In the genomic region with DNA sequence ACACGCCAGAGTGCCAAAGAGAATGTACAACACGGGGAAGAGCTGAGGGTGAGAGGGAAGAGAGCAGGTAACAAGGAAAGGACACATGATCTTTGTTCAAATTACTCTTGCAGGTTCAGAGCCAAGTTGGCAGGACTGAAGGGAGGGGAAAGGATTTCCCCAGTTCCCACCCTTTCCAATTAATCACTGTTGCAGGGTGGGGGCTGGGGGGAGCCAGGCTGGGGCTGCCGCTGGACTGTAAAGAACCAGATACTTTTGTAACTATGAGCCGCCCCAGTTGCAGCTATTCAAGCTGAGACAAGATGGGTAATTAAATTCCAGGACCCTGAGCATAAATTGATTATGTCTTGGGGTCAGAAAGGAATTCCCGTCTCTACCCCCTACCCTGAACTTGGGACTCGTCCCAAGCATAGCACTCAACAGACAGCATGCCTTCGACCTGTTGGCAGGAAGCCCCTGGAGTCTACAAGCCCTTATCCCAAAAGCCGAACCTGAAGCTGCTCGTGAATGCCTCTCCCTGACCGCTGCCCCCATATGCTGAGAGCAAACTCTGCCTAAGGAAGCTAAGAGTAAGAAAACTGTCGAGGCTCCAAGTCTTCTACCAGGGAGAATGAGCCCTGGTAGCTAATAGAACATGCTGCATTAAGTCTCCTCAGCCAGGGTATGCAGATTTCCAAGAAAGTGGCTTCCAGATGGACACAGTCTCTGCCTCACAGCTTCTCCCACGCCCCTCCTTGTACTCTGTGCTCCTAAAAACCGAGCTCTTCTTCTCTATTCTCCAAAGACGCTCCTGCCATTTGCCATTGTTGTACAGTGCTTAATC, we compare ENCODE assay signal across 8 mouse cellular contexts.
DNase-seq lines count a peak whose midpoint lies in the region; ATAC-seq and TF ChIP-seq lines count a peak whose summit lies in the region.
"Had no signal": no experiment of that assay in that cellular context is flagged by ENCODE, and none has a peak within 500 bp of the region (broad histone marks: within the 10 kb centered on the region; RNA-seq: fewer than 3 reads in every experiment).

No protein-coding gene starts in this region.

- TF ChIP-seq POLR2A in thymus, adult 2 months (IDR thresholded peaks at IDR 0.05; ENCODE audit: control insufficient read depth, extremely low read depth, insufficient read depth, low read length, poor library complexity): no peak

- no peak overlapping the region for H3K4me3 ChIP-seq in heart, embryonic 13.5 days
- H3K4me3 ChIP-seq in thymus, adult 2 months (ENCODE audit: control insufficient read depth, insufficient read depth, low read length): no peak overlapping the region

- peak overlapping the region; percentile 70 for H3K27ac ChIP-seq in heart, embryonic 13.5 days (replicated peaks)
- no peak overlapping the region for H3K27ac ChIP-seq in thymus, adult 2 months (ENCODE audit: control insufficient read depth, insufficient read depth, low read length)

- peak overlapping the region; percentile 31 for H3K4me2 ChIP-seq in heart, embryonic 13.5 days

- H3K36me3 ChIP-seq in heart, embryonic 13.5 days: no peaks in the 10 kb centered on the region
- H3K36me3 ChIP-seq in thymus, adult 2 months (ENCODE audit: control insufficient read depth, insufficient read depth, low read length): no peaks in the 10 kb centered on the region

- H3K9ac ChIP-seq in heart, embryonic 13.5 days: peak overlapping the region; percentile 41; the same call in 1 of the 2 replicates

- no peaks in the 10 kb centered on the region for H3K9me3 ChIP-seq in heart, embryonic 13.5 days

- peaks cover 57% of the 10 kb centered on the region for H3K4me1 ChIP-seq in heart, embryonic 13.5 days
- H3K4me1 ChIP-seq in thymus, adult 2 months (replicated peaks; ENCODE audit: control insufficient read depth, insufficient read depth, low read length): no peaks in the 10 kb centered on the region

- 41% methylated on average over 14 of the region's 14 CpGs for WGBS in heart, embryonic 13.5 days
- 83% methylated on average over 14 of the region's 14 CpGs for WGBS in thymus, adult 2 months

- DNase-seq in layer of hippocampus, adult 18-20 months (ENCODE audit: low spot score in 2 of 2): peak; percentile 26 to 76
- DNase-seq in layer of hippocampus, adult 9-10 months (ENCODE audit: low spot score): no peak
- peak; percentile 21 for DNase-seq in kidney, postnatal 14 days
- DNase-seq in retina, embryonic 14.5 days (ENCODE audit: low spot score): peak; percentile 31
- DNase-seq in thymus, postnatal 4 days: no peak
- DNase-seq in thymus, adult 2 months: no peak

- TF ChIP-seq CTCF in thymus, adult 2 months (IDR thresholded peaks at IDR 0.05; ENCODE audit: borderline replicate concordance, control insufficient read depth, extremely low read depth, insufficient read depth, low read length, poor library complexity): no peak

- no peak for ATAC-seq in heart, embryonic 13.5 days (ENCODE audit: extremely low read depth, insufficient number of reproducible peaks, low FRiP score, low TSS enrichment)
- ATAC-seq: midbrain, embryonic 16.5 days had no signal

- no peaks in the 10 kb centered on the region for H3K27me3 ChIP-seq in heart, embryonic 13.5 days (replicated peaks)
- H3K27me3 ChIP-seq in thymus, adult 2 months (ENCODE audit: control insufficient read depth, insufficient read depth, low read length): no peaks in the 10 kb centered on the region

Comparison
In these comparisons a context has a peak if more than half of its experiments do, and no peak if none do; other contexts are left out.
1. DNase-seq: peak in layer of hippocampus, adult 18-20 months (2 of 2), kidney, postnatal 14 days (single experiment) and retina, embryonic 14.5 days (single experiment); none in layer of hippocampus, adult 9-10 months (single experiment), thymus, postnatal 4 days (single experiment) and thymus, adult 2 months (single experiment).